Mouse (Mus musculus) cerebellum, adult 2 months (tissue): ENCODE results near the gene Frrs1l.

ENCODE experiments used
- CTCF ChIP-seq: fragments of 200-500 bp; IDR thresholded peaks from 2 replicates; pipeline ENCODE4 v1.5.1; 2011; ENCODE audit warnings: low read depth, mild to moderate bottlenecking, control low read depth, low read length, moderate library complexity, borderline replicate concordance; ENCODE audit not compliant: insufficient read depth
- POLR2A ChIP-seq: fragments of 200-500 bp; IDR thresholded peaks from 2 replicates; pipeline ENCODE4 v1.6.1; 2011; ENCODE audit warnings: low read length, control low read depth, borderline replicate concordance; ENCODE audit not compliant: insufficient read depth

DNA sequence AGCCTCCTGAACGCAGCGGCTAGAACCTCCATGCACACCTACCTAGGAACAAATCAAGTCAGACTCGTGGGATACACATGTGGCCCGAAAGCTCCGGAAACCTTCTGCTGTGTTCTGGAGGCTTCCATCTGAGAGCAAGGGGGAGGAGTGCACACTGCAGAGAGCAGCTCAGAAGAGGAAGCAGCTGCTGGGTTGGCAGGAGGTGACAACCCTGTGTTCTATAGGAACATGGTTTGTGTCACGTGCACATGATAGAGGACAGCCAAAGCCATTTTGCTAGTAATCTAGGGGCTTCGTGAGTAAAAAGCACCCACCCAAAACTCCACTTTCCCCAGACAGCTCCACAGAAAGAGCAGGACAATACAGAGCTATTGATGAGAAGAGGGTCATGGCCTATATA lies 3.1 kb upstream of the Frrs1l start:
- no peak for TF ChIP-seq POLR2A
- no peak for TF ChIP-seq CTCF
